Mouse (Mus musculus) ES-E14 (cell line): Measurements from ENCODE around the gene Sprn. TPM values are rescaled to one million over a fixed set of nuclear protein-coding genes. Genes with fewer than 3 reads are reported as not detected.
"Not testable (repeated sequence)": the region's sequence is repeated elsewhere in the genome, so short reads cannot be mapped to it uniquely, and the experiment has no call there.

Experiments used
- DNase-seq: peaks from one replicate; pipeline ENCODE4 v3.0.0-alpha.2; 2013; ENCODE audit warnings: low read depth, low spot score
- H3K27ac ChIP-seq: 2 replicates; pipeline ENCODE4 v1.5.1; 2012; ENCODE audit warnings: low read depth, mild to moderate bottlenecking, low read length, moderate library complexity, mixed read lengths; ENCODE audit not compliant: poor library complexity, insufficient read depth, severe bottlenecking
- H3K36me3 ChIP-seq: 2 replicates; pipeline ENCODE4 v1.6.1; 2012; ENCODE audit warnings: mild to moderate bottlenecking, low read length, moderate library complexity, mixed read lengths; ENCODE audit not compliant: control insufficient read depth, poor library complexity, insufficient read depth, severe bottlenecking
- H3K4me1 ChIP-seq, 2 experiments: fragments of 150-350 bp in 1 of 2; sonication (generic) in 1 of 2; 2 replicates each; pipeline ENCODE4 v1.6.1; 2012; ENCODE audit warnings: low read length in 2 of 2, mild to moderate bottlenecking in 1 of 2, mixed read lengths in 1 of 2; ENCODE audit not compliant: control insufficient read depth in 2 of 2, insufficient read depth in 2 of 2, poor library complexity in 1 of 2
- H3K4me3 ChIP-seq, 2 experiments: fragments of 150-350 bp in 1 of 2; sonication (generic) in 1 of 2; 2 replicates each; pipeline ENCODE4 v1.5.1; 2012; ENCODE audit warnings: low read length in 2 of 2, low read depth in 1 of 2, mild to moderate bottlenecking in 1 of 2, mixed read lengths in 1 of 2; ENCODE audit not compliant: insufficient read depth in 1 of 2, poor library complexity in 1 of 2, severe bottlenecking in 1 of 2
- H3K9ac ChIP-seq: 2 replicates; pipeline ENCODE4 v1.6.1; 2012; ENCODE audit warnings: low read depth, mild to moderate bottlenecking, low read length, mixed read lengths; ENCODE audit not compliant: poor library complexity, insufficient read depth, severe bottlenecking
- H3K9me3 ChIP-seq: fragments of 150-350 bp; sonication (generic); 2 replicates; pipeline ENCODE4 v1.6.1; 2012; ENCODE audit warnings: low read depth, mild to moderate bottlenecking, low read length; ENCODE audit not compliant: control insufficient read depth, insufficient read depth
- CHD2 ChIP-seq: IDR thresholded peaks from 2 replicates; pipeline ENCODE4 v1.6.1; 2014; ENCODE audit warnings: mild to moderate bottlenecking, low read depth, low read length, inconsistent platforms
- HCFC1 ChIP-seq: IDR thresholded peaks from 2 replicates; pipeline ENCODE4 v1.6.1; 2012; ENCODE audit warnings: low read length, inconsistent platforms, borderline replicate concordance; ENCODE audit not compliant: insufficient read depth
- MAFK ChIP-seq: IDR thresholded peaks from 2 replicates; pipeline ENCODE4 v1.6.1; 2014; ENCODE audit warnings: mild to moderate bottlenecking, low read depth, low read length, inconsistent platforms; ENCODE audit not compliant: insufficient read depth
- ZC3H11A ChIP-seq: IDR thresholded peaks from 2 replicates; pipeline ENCODE4 v1.6.1; 2012; ENCODE audit warnings: low read depth, mild to moderate bottlenecking, inconsistent platforms, low read length, borderline replicate concordance
- ZNF384 ChIP-seq: IDR thresholded peaks from 2 replicates; pipeline ENCODE4 v1.6.1; 2012; ENCODE audit warnings: low read depth, low read length, inconsistent platforms
- in situ Hi-C, 2 experiments: fragments of 600-800 bp; cut with MboI; formaldehyde crosslinking; loops; one replicate each; pipeline ENCODE4 v1.15.1; 2025; ENCODE audit warnings: low sequenced_read_pairs in 2 of 2, inconsistent platforms in 1 of 2; ENCODE audit not compliant: unreplicated experiment in 2 of 2
- total RNA-seq: library from RNA; depleted of rRNA; stranded (reverse); fragments of 300-350 nt; gene quantifications from 2 replicates; pipeline ENCODE4 v1.2.3, GENCODE M21; 2012

The Sprn gene
- total RNA-seq, 1 experiment = 0.27 TPM

DNA sequence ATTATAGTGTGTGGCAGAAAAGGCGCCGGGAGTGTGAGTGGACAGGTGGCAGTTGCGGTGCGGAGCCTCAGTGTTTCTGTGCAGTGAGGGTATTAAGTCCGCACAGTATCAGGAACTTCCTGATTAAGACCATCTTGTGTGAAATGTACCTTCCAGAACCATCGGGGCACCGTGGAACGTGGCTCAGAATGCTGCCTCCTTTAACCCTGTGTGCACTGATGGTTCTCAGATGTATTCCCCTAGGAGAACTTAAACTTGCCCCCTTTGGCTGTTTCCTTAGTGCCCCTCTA is 16.7 kb downstream of the Sprn start:
- in situ Hi-C loops = no loop called here
- Histone ChIP-seq H3K4me3 (peak overlapping the region; percentile 82 to 97), H3K4me1 (no peaks in the 10 kb centered on the region), H3K9me3 (no peaks in the 10 kb centered on the region), H3K27ac (0 out of 2 replicates have a peak overlapping the region, but pooled peaks have one; percentile 6), H3K9ac (peak overlapping the region; percentile 99), H3K36me3 (peaks cover 4% of the 10 kb centered on the region; the same call in 1 of the 2 replicates)
- TF ChIP-seq HCFC1 (no peak), ZNF384 (no peak), CHD2 (no peak), ZC3H11A (no peak), MAFK (no peak)
- DNase-seq = no peak

DNA sequence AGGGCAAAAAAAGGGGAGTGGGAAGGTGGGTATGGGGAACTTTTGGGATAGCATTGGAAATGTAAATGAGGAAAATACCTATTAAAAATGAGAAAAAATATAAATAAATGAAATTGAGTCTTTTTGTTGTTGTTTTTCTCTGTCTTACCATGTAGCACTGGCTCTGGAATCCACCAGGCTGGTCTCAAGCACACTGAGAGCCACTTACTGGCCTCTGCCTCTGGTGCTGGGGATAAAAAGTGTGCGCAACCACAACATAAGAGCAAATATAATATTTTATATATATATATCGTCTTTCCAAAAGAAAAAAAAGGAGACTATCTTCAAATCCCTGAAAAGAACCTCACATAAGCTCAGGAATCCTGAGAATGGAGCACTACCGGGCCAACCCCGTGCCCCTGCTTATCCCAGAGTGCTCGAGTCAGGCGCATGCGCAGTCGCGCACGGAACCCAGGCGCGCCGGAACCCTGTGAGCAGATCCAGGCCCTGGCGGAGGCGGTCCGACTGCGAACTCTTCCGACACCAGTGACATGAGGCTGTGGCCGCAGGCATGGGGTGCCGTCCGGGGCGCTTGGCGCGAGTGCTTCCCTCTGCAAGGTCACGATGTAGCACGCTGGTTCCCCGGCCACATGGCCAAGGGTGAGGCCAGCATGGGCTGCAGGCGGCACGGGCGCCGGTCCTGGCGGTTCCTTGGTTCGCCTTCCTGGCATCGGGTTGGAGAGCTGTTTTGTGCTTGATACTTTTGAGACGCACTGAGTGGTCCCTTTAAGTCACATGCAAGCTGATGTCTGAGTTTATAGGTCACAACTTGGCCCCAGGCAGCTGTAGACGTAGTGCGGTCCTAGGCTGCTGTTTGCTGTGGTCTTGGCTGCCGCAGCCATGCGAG is 17.3 kb downstream of the Sprn start, which contains the start of gene Mtg1:
Gene Mtg1, plus strand, starts transcription at position 430 of the 886 bp plus-strand sequence.
- in situ Hi-C loops = no loop called here
- peak within 1 kb of the TSS; percentile 99 for H3K9ac ChIP-seq
- TF ChIP-seq HCFC1 (peak; percentile 92), ZNF384 (no peak)

DNA sequence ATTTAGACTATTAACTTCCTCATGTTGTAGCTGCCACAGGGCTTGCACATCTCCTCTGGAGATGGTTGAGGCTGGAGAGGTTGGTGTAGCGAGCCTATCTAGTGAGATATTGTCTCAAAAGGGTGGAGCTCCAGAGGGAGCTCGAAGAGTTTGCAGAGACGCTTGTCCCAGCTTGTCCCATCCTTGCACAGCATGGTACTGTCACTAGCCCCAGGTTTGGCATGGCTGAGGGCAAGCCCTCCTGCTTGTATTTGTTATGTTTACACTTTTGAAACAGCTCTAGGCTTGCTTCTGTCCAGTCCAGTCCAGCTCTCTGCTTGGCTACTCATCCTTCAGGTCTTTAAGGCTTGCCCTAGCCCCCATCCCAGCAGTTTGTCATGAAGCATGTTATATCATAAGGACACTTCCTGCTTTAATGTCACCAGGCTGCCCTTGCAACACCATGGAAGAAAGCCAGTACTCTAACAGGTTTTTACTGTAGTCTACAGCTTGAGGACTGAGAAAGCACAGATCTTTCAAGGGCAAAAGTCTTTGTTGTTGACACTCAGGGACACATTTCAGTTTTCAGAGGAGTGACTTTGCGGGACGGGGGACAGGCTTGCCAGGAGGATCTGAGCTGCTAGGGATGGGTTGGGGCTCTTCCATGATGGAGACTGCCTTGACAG is 19.4 kb downstream of the Sprn start:
- H3K9me3 ChIP-seq = no peaks in the 10 kb centered on the region
- DNase-seq = no peak
- in situ Hi-C loops = no loop called here

More for the DNA sequence above, 17.3 kb downstream of the Sprn start, which contains the start of gene Mtg1:
- Histone ChIP-seq H3K36me3 (peaks cover 6% of the 10 kb centered on the region; the same call in 1 of the 2 replicates), H3K27ac (peak within 1 kb of the TSS; percentile 69; the same call in 1 of the 2 replicates), H3K9me3 (no peaks in the 10 kb centered on the region), H3K4me1 (no peaks in the 10 kb centered on the region), H3K4me3 (peak within 1 kb of the TSS; percentile 82 to 97)
- peak; percentile 91 for DNase-seq

DNA sequence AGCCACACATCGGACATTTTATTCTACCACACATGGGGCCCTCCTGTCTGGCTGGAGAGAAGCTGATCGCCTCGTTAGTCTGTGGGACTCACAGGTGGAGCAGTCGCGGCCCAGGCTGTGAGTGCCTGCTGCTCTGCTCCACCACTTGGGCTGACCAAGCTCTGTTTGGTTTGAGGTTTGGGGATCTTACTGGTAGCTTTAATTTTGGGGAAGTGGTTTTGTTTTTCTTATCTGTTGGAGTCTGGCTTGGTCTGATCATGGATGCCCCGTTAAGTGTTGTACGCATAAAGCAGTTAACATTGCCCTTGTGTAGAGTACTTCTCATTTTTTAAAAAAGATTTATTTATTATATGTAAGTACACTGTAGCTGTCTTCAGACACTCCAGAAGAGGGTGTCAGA is 20.6 kb downstream of the Sprn start:
- DNase-seq, H3K4me3 ChIP-seq, H3K27ac ChIP-seq, in situ Hi-C loops, H3K9ac ChIP-seq, H3K9me3 ChIP-seq, H3K4me1 ChIP-seq: not testable (repeated sequence)
- peaks cover 14% of the 10 kb centered on the region; the same call in 1 of the 2 replicates for H3K36me3 ChIP-seq

More for the DNA sequence above, 19.4 kb downstream of the Sprn start:
- peaks cover 14% of the 10 kb centered on the region; the same call in 1 of the 2 replicates for H3K36me3 ChIP-seq
- TF ChIP-seq CHD2 (no peak), HCFC1 (no peak), MAFK (no peak), ZC3H11A (no peak), ZNF384 (no peak)
- H3K27ac ChIP-seq = no peak overlapping the region
- H3K9ac ChIP-seq = no peak overlapping the region
- no peak overlapping the region for H3K4me3 ChIP-seq
- H3K4me1 ChIP-seq = no peaks in the 10 kb centered on the region

DNA sequence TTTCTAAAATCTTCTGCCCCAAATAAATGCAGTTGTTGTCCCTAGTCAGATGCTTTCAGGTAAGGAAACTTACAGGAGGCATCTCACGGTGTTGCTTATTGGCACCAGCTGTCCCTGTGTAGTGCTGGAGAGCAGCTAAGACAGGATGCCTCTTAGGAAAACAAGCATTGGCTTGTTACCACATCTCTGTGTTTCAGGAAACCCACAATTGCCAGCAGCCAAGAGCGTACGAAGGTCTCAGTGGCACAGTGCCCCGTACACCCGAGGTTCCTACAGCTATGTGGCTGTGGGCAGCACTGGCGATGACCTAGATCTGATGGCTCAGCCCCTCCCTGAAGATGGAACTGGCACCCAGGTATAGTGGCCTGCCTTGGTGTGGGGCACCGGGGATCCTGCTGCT is 22.5 kb downstream of the Sprn start:
- H3K9me3 ChIP-seq, in situ Hi-C loops, H3K9ac ChIP-seq, H3K4me3 ChIP-seq, DNase-seq, H3K4me1 ChIP-seq, H3K27ac ChIP-seq: not testable (repeated sequence)
- H3K36me3 ChIP-seq = peaks cover 14% of the 10 kb centered on the region; the same call in 1 of the 2 replicates
